Mouse (Mus musculus): ENCODE measurements around the gene Csde1.

DNA sequence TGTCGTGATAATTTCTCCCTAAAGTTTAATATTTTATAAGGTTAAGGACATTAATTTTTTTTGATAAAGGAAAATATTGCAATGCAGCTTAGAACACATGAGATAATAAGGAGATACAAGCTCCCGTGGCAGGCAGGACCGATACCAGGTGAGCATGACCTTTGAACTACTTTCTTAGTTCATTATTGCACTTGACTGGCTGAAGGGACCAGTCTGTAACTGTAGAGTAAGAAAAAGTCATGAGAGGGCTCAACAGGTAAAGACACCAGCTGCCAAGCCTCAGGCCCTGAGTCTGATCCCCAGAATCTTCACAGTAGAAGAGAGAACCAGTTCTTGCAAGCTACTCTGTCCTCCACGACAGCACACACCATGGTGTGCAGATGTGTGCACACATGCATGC is 43.3 kb upstream of the Csde1 start:
- no peak for TF ChIP-seq POLR2A (IDR thresholded peaks at IDR 0.05; ENCODE audit: low read depth, low read length)
- TF ChIP-seq CTCF (conservative IDR thresholded peaks at IDR 0.05; ENCODE audit: insufficient read depth, insufficient read length, low read depth, low read length) = no peak

Data from kidney, adult 2 months (tissue).